Mouse (Mus musculus): ENCODE results near the gene Zfp282. TPM values are rescaled to one million over a fixed set of nuclear protein-coding genes. Genes with fewer than 3 reads are reported as not detected.

Zfp282 gene
- polyA plus RNA-seq, 2 experiments, result 19.7 to 20.2 TPM

DNA sequence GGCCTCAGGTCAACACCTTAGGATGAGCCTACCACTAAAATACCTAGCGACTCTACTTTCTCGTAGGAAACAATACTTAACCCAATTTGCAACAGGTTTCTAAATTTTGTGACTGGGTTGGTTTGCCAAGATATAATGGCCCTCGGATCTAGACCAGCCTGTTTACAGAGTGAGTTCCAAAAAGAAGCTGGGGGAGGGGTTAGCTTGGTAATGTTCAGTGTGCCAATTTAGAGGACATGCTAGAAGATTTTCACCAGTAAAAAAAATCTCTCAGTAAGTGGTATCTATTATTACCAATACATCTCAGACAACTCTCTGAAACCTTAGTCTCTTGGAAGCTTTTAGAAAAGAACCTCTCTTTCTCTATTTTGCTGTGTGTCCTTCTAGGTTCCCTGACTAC is 66.7 kb downstream of the Zfp282 start:
- WGBS, result 75% methylated on average over 3 of the region's 3 CpGs
- H3K9ac ChIP-seq (ENCODE audit: low read depth, low read length, severe bottlenecking), result peak overlapping the region; percentile 91
- no peaks in the 10 kb centered on the region for H3K9me3 ChIP-seq (ENCODE audit: control insufficient read depth, low read length)
- ATAC-seq (ENCODE audit: low FRiP score, low read depth) (no peak), DNase-seq (ENCODE audit: low spot score) (no peak)
- 0 out of 2 replicates have a peak, but pooled peaks cover 4% of the 10 kb centered on the region for H3K4me1 ChIP-seq (ENCODE audit: control insufficient read depth, insufficient read depth, low read length)
- peaks cover 15% of the 10 kb centered on the region for H3K36me3 ChIP-seq (ENCODE audit: control insufficient read depth, insufficient read depth, low read length)
- H3K4me3 ChIP-seq (replicated peaks; ENCODE audit: low read length), result peak overlapping the region; percentile 49
- H3K27me3 ChIP-seq (ENCODE audit: control insufficient read depth, insufficient read depth, low read length), result no peaks in the 10 kb centered on the region
- peak overlapping the region; percentile 76 for H3K27ac ChIP-seq (replicated peaks; ENCODE audit: low read depth, low read length)
- TF ChIP-seq POLR2A (IDR thresholded peaks at IDR 0.05; ENCODE audit: borderline replicate concordance, extremely low read depth, insufficient read depth, insufficient read length), result no peak
- peak overlapping the region; percentile 83 for H3K4me2 ChIP-seq (replicated peaks; ENCODE audit: low read depth, low read length, severe bottlenecking)

DNA sequence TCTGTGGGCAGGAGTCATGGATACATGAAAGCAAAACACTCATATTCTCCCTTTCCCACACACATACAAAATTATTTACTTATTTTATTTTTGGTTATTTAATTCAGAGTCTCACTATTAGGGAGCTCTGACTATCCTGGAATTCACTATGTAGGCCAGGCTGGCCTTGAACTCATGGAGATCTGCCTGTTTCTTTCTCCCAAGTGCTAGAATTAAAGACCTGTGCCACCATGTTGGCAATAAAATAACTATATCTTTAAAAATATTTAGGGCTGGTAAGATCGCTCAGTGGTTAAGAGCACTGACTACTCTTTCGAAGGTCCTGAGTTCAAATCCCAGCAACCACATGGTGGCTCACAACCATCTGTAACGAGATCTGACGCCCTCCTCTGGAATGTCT is 70.4 kb downstream of the Zfp282 start:
- WGBS, result 94% methylated on average over 4 of the region's 4 CpGs
- Histone ChIP-seq H3K9ac (ENCODE audit: low read depth, low read length, severe bottlenecking) (no peak overlapping the region), H3K36me3 (ENCODE audit: control insufficient read depth, insufficient read depth, low read length) (peaks cover 33% of the 10 kb centered on the region), H3K9me3 (ENCODE audit: control insufficient read depth, low read length) (no peaks in the 10 kb centered on the region), H3K4me1 (ENCODE audit: control insufficient read depth, insufficient read depth, low read length) (0 out of 2 replicates have a peak, but pooled peaks cover 4% of the 10 kb centered on the region), H3K27ac (replicated peaks; ENCODE audit: low read depth, low read length) (no peak overlapping the region), H3K4me3 (replicated peaks; ENCODE audit: low read length) (no peak overlapping the region), H3K4me2 (replicated peaks; ENCODE audit: low read depth, low read length, severe bottlenecking) (no peak overlapping the region), H3K27me3 (ENCODE audit: control insufficient read depth, insufficient read depth, low read length) (no peaks in the 10 kb centered on the region)
- TF ChIP-seq POLR2A (IDR thresholded peaks at IDR 0.05; ENCODE audit: borderline replicate concordance, extremely low read depth, insufficient read depth, insufficient read length), result no peak
- DNase-seq (ENCODE audit: low spot score), result no peak
- no peak for ATAC-seq (ENCODE audit: low FRiP score, low read depth)

DNA sequence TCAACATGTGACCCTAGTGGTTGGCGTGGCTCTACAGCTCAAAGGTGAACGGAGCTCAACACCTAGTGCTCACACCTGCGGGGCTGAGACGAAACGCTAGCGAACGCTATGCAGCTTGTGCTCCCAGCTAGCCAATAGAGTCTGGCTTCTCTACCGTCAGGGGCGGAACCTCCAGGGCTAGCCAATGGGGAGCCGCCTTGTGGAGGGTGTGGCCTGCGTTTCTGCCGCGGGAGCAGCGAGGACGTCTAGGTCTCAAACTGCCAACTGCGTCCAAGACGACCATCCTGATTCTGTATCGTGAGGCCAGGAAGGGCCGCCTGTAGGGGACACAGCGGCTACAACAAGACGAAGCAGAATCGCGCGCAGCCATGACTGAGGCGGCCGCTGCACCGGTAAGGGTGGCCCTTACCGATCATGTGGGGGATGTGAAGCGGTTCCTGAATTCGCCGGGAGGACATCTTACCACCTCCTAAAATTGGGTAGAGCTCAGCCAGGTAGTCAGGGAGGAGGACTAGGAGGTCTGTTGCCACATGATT is 76.3 kb downstream of the Zfp282 start, which contains the start of gene Zfp956:
Gene Zfp956 (plus strand): TSS at position 200 of the 536 bp plus-strand sequence.
- TF ChIP-seq POLR2A (IDR thresholded peaks at IDR 0.05; ENCODE audit: borderline replicate concordance, extremely low read depth, insufficient read depth, insufficient read length), result 0 out of 2 replicates have a peak, but pooled peaks have one; percentile 28
- peak; percentile 99 for ATAC-seq (ENCODE audit: low FRiP score, low read depth)

DNA sequence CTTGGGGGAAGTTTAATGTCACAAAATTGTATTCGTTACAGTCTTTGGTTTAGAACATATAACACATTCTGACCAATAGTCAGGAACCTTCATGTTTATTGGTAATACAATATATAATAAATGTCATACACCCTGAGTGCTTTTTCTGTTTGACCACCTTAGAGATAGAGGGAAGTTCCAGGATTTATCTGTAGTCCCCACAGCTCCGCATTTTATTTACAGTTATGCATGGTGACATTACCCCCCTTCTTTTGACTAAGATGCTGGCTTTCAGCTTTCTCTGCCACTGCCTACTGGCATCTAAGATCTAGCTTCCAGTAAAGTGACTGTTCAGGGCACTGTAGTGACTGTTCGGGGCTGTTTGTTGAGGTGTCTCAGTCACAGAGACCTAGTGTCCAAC is 77.4 kb downstream of the Zfp282 start:
- Histone ChIP-seq H3K9me3 (ENCODE audit: control insufficient read depth, low read length) (no peaks in the 10 kb centered on the region), H3K9ac (ENCODE audit: low read depth, low read length, severe bottlenecking) (no peak overlapping the region), H3K27me3 (ENCODE audit: control insufficient read depth, insufficient read depth, low read length) (no peaks in the 10 kb centered on the region), H3K4me2 (replicated peaks; ENCODE audit: low read depth, low read length, severe bottlenecking) (peak overlapping the region; percentile 80), H3K36me3 (ENCODE audit: control insufficient read depth, insufficient read depth, low read length) (peaks cover 33% of the 10 kb centered on the region), H3K4me1 (ENCODE audit: control insufficient read depth, insufficient read depth, low read length) (peaks cover 9% of the 10 kb centered on the region), H3K27ac (replicated peaks; ENCODE audit: low read depth, low read length) (no peak overlapping the region), H3K4me3 (replicated peaks; ENCODE audit: low read length) (no peak overlapping the region)
- ATAC-seq (ENCODE audit: low FRiP score, low read depth) (no peak), DNase-seq (ENCODE audit: low spot score) (no peak)
- no peak for TF ChIP-seq POLR2A (IDR thresholded peaks at IDR 0.05; ENCODE audit: borderline replicate concordance, extremely low read depth, insufficient read depth, insufficient read length)
- 87% methylated on average over 3 of the region's 3 CpGs for WGBS

More for the DNA sequence above, 76.3 kb downstream of the Zfp282 start, which contains the start of gene Zfp956:
- Histone ChIP-seq H3K36me3 (ENCODE audit: control insufficient read depth, insufficient read depth, low read length) (peaks cover 35% of the 10 kb centered on the region), H3K4me1 (ENCODE audit: control insufficient read depth, insufficient read depth, low read length) (peaks cover 9% of the 10 kb centered on the region), H3K4me3 (replicated peaks; ENCODE audit: low read length) (peak within 1 kb of the TSS; percentile 67), H3K4me2 (replicated peaks; ENCODE audit: low read depth, low read length, severe bottlenecking) (peak within 1 kb of the TSS; percentile 80), H3K9ac (ENCODE audit: low read depth, low read length, severe bottlenecking) (peak within 1 kb of the TSS; percentile 68), H3K9me3 (ENCODE audit: control insufficient read depth, low read length) (no peaks in the 10 kb centered on the region), H3K27ac (replicated peaks; ENCODE audit: low read depth, low read length) (peak within 1 kb of the TSS; percentile 72), H3K27me3 (ENCODE audit: control insufficient read depth, insufficient read depth, low read length) (no peaks in the 10 kb centered on the region)
- under 1% methylated on average over 29 of the region's 31 CpGs for WGBS
- peak; percentile 92 for DNase-seq (ENCODE audit: low spot score)

DNA sequence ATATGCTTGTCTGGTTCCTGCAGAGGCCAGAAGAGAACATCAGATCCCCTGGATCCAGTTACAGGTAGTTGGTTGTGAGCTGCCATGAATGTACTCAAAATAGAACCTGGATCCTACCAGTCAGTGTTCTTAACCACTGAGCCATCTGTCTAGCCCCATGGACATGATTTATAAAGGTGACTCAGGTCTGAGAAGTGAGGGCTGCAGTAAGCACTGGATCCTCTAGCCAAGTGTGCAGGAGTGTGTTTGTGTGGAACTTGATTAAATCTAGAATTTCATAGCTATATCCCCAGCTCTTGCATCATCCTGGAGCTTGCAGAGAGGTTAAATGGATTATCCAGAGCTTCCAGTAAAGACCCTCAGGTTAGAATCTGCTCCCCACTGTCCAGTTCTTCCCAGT is 80.8 kb downstream of the Zfp282 start:
- no peak for ATAC-seq (ENCODE audit: low FRiP score, low read depth)

More for the DNA sequence above, 80.8 kb downstream of the Zfp282 start:
- Histone ChIP-seq H3K9ac (ENCODE audit: low read depth, low read length, severe bottlenecking) (no peak overlapping the region), H3K27me3 (ENCODE audit: control insufficient read depth, insufficient read depth, low read length) (no peaks in the 10 kb centered on the region), H3K36me3 (ENCODE audit: control insufficient read depth, insufficient read depth, low read length) (peaks cover 51% of the 10 kb centered on the region), H3K27ac (replicated peaks; ENCODE audit: low read depth, low read length) (no peak overlapping the region), H3K4me3 (replicated peaks; ENCODE audit: low read length) (no peak overlapping the region), H3K9me3 (ENCODE audit: control insufficient read depth, low read length) (no peaks in the 10 kb centered on the region), H3K4me2 (replicated peaks; ENCODE audit: low read depth, low read length, severe bottlenecking) (no peak overlapping the region), H3K4me1 (ENCODE audit: control insufficient read depth, insufficient read depth, low read length) (peaks cover 9% of the 10 kb centered on the region)
- DNase-seq (ENCODE audit: low spot score), result no peak
- TF ChIP-seq POLR2A (IDR thresholded peaks at IDR 0.05; ENCODE audit: borderline replicate concordance, extremely low read depth, insufficient read depth, insufficient read length), result no peak

Other genes starting within 250 kb of the Zfp282 start
- 111 and 139 TPM in 2 replicates for gene Pdia4, start 63.8 kb upstream of the Zfp282 start, polyA plus RNA-seq (2012; rRNA removed)
- gene Pdia4, start 63.8 kb upstream of the Zfp282 start, polyA plus RNA-seq (2014; fragmentation: Nextera tagmentation; extraction: Ambion mirVana), result 243 and 256 TPM in 2 replicates
- gene Zfp786, start 46.3 kb upstream of the Zfp282 start, polyA plus RNA-seq (2012; rRNA removed), result 1.8 and 2.0 TPM in 2 replicates
- 2.9 and 3.7 TPM in 2 replicates for gene Zfp786, start 46.3 kb upstream of the Zfp282 start, polyA plus RNA-seq (2014; fragmentation: Nextera tagmentation; extraction: Ambion mirVana)
- 11.7 and 15.5 TPM in 2 replicates for gene Zfp398, start 41.5 kb upstream of the Zfp282 start, polyA plus RNA-seq (2012; rRNA removed)
- 10.4 and 12.1 TPM in 2 replicates for gene Zfp398, start 41.5 kb upstream of the Zfp282 start, polyA plus RNA-seq (2014; fragmentation: Nextera tagmentation; extraction: Ambion mirVana)
- gene Zfp212, start 43.3 kb downstream of the Zfp282 start, polyA plus RNA-seq (2012; rRNA removed), result 19.6 and 21.0 TPM in 2 replicates
- gene Zfp212, start 43.3 kb downstream of the Zfp282 start, polyA plus RNA-seq (2014; fragmentation: Nextera tagmentation; extraction: Ambion mirVana), result 14.0 and 14.7 TPM in 2 replicates
- 30.1 and 37.0 TPM in 2 replicates for gene Zfp956, start 76.2 kb downstream of the Zfp282 start, polyA plus RNA-seq (2012; rRNA removed)
- gene Zfp956, start 76.2 kb downstream of the Zfp282 start, polyA plus RNA-seq (2014; fragmentation: Nextera tagmentation; extraction: Ambion mirVana), result 10.5 and 13.0 TPM in 2 replicates
- gene Zfp777, start 171.7 kb downstream of the Zfp282 start, polyA plus RNA-seq (2012; rRNA removed), result 24.8 and 27.6 TPM in 2 replicates
- 9.3 and 10.9 TPM in 2 replicates for gene Zfp777, start 171.7 kb downstream of the Zfp282 start, polyA plus RNA-seq (2014; fragmentation: Nextera tagmentation; extraction: Ambion mirVana)
- 34.8 and 42.9 TPM in 2 replicates for gene Zfp746, start 209.4 kb downstream of the Zfp282 start, polyA plus RNA-seq (2012; rRNA removed)
- 26.1 and 27.5 TPM in 2 replicates for gene Zfp746, start 209.4 kb downstream of the Zfp282 start, polyA plus RNA-seq (2014; fragmentation: Nextera tagmentation; extraction: Ambion mirVana)

Measured in limb, embryonic 14.5 days (tissue).